Mouse (Mus musculus) C2C12 (cell line): Measurements from ENCODE around the gene Zdhhc8. TPM values are rescaled to one million over a fixed set of nuclear protein-coding genes. Genes with fewer than 3 reads are reported as not detected.
A peak's percentile ranks its signal among the peaks of the same experiment; 100 is the strongest.

ENCODE experiments used
- H3K27me3 ChIP-seq: one replicate; pipeline ENCODE4 v1.6.1; 2011; ENCODE audit not compliant: control insufficient read depth, insufficient read depth, insufficient read length
- H3K36me3 ChIP-seq: one replicate; pipeline ENCODE4 v1.6.1; 2011; ENCODE audit not compliant: control insufficient read depth, insufficient read depth
- H3K4me3 ChIP-seq: one replicate; pipeline ENCODE4 v1.5.1; 2011; ENCODE audit warnings: mild to moderate bottlenecking, control low read depth; ENCODE audit not compliant: poor library complexity, insufficient read depth, severe bottlenecking
- H3K79me2 ChIP-seq: one replicate; pipeline ENCODE4 v1.6.1; 2011; ENCODE audit not compliant: control insufficient read depth, insufficient read depth
- H3K79me3 ChIP-seq: one replicate; pipeline ENCODE4 v1.6.1; 2011; ENCODE audit warnings: low read depth, control low read depth
- H3ac ChIP-seq: one replicate; pipeline ENCODE3; 2011; ENCODE audit warnings: low read depth; ENCODE audit not compliant: control insufficient read depth, insufficient read length
- CEBPB ChIP-seq: IDR thresholded peaks from one replicate; pipeline ENCODE4 v1.6.1; 2011; ENCODE audit warnings: low read depth, mild to moderate bottlenecking, control low read depth, moderate library complexity
- CTCF ChIP-seq: IDR thresholded peaks from one replicate; pipeline ENCODE4 v1.5.1; 2011; ENCODE audit not compliant: control insufficient read depth, insufficient read depth, insufficient read length
- FOSL1 ChIP-seq: IDR thresholded peaks from one replicate; pipeline ENCODE4 v1.8.0; 2011; ENCODE audit warnings: mild to moderate bottlenecking, low read length; ENCODE audit not compliant: poor library complexity, insufficient read depth, severe bottlenecking
- MAX ChIP-seq: IDR thresholded peaks from one replicate; pipeline ENCODE4 v1.6.1; 2011; ENCODE audit warnings: mild to moderate bottlenecking, control low read depth
- MYOD1 ChIP-seq: IDR thresholded peaks from one replicate; pipeline ENCODE4 v1.6.1; 2011; ENCODE audit warnings: low read depth; ENCODE audit not compliant: control insufficient read depth, insufficient read length
- MYOG ChIP-seq: IDR thresholded peaks from one replicate; pipeline ENCODE4 v1.6.1; 2011; ENCODE audit not compliant: control insufficient read depth, insufficient read length; ENCODE audit errors: extremely low read depth
- USF1 ChIP-seq: IDR thresholded peaks from one replicate; pipeline ENCODE4 v1.6.1; 2011; ENCODE audit warnings: low read depth, mild to moderate bottlenecking, control low read depth, moderate library complexity
- microRNA-seq: library from miRNA; unstranded; fragments of <30 nt; microRNA quantifications from one replicate; pipeline ENCODE4, GENCODE M21; 2019; ENCODE audit warnings: borderline microRNAs expressed
- polyA plus RNA-seq: library from polyadenylated mRNA; unstranded; fragments of >200 nt; fragmentation: generic; extraction: Trizol; gene quantifications from one replicate; pipeline ENCODE4 v1.2.1, GENCODE M21; 2012; ENCODE audit warnings: missing spikeins

Gene Zdhhc8
- polyA plus RNA-seq, 1 experiment = 37.4 TPM

GRCm38 (mm10) chr16:18173788-18174187, 61.1 kb downstream of the Zdhhc8 start:
- H3K36me3 ChIP-seq = no peaks in the 10 kb centered on the region
- peaks cover 44% of the 10 kb centered on the region for H3K27me3 ChIP-seq
- no peaks in the 10 kb centered on the region for H3K79me2 ChIP-seq
- H3K4me3 ChIP-seq = no peak overlapping the region
- TF ChIP-seq FOSL1 = no peak
- no peaks in the 10 kb centered on the region for H3K79me3 ChIP-seq
- no peak overlapping the region for H3ac ChIP-seq

GRCm38 (mm10) chr16:18173231-18173630, 61.7 kb downstream of the Zdhhc8 start:
- TF ChIP-seq USF1 (no peak), MYOG (no peak), MYOD1 (no peak), CTCF (no peak), CEBPB (no peak), MAX (no peak), FOSL1 (no peak)
- Histone ChIP-seq H3K79me3 (no peaks in the 10 kb centered on the region), H3K36me3 (no peaks in the 10 kb centered on the region), H3K79me2 (no peaks in the 10 kb centered on the region), H3K4me3 (no peak overlapping the region), H3ac (no peak overlapping the region), H3K27me3 (peaks cover 39% of the 10 kb centered on the region)

GRCm38 (mm10) chr16:18172266-18172855, 62.6 kb downstream of the Zdhhc8 start:
- H3ac ChIP-seq = no peak overlapping the region
- no peaks in the 10 kb centered on the region for H3K79me3 ChIP-seq
- no peaks in the 10 kb centered on the region for H3K79me2 ChIP-seq
- TF ChIP-seq CEBPB (no peak), CTCF (peak; percentile 75), MYOD1 (no peak), USF1 (no peak)
- H3K4me3 ChIP-seq = no peak overlapping the region
- peaks cover 30% of the 10 kb centered on the region for H3K27me3 ChIP-seq
- no peaks in the 10 kb centered on the region for H3K36me3 ChIP-seq

Small RNAs within 50 kb of the gene (microRNA-seq; reads per million reads assigned to microRNA genes)
- gene Gm24572 = 4.1 reads per million, percentile 50 among the genes with 10 or more reads in this experiment
- 142 reads per million, percentile 75 among the genes with 10 or more reads in this experiment for gene Mir1306

Other genes with a start within 250 kb of the Zdhhc8 start
- gene Dgcr6, start 182.3 kb downstream of the Zdhhc8 start, polyA plus RNA-seq = 71.1 TPM
- gene Prodh, start 144.9 kb downstream of the Zdhhc8 start, polyA plus RNA-seq = 7.3 TPM
- gene Rtn4r, start 107.5 kb downstream of the Zdhhc8 start, polyA plus RNA-seq = 0.11 TPM
- 0.04 TPM for gene Ccdc188, start 17.3 kb downstream of the Zdhhc8 start, polyA plus RNA-seq
- gene Trmt2a, start 13.5 kb upstream of the Zdhhc8 start, polyA plus RNA-seq = 79.2 TPM
- gene Ranbp1, start 13.6 kb upstream of the Zdhhc8 start, polyA plus RNA-seq = 422 TPM
- 0.46 TPM for gene Gm49776, start 23.2 kb upstream of the Zdhhc8 start, polyA plus RNA-seq
- gene Dgcr8, start 54.1 kb upstream of the Zdhhc8 start, polyA plus RNA-seq = 22.0 TPM
- 20.6 TPM for gene Tango2, start 113.0 kb upstream of the Zdhhc8 start, polyA plus RNA-seq
- gene Arvcf, start 113.0 kb upstream of the Zdhhc8 start, polyA plus RNA-seq = 5.4 TPM
- 19.4 TPM for gene Txnrd2, start 191.2 kb upstream of the Zdhhc8 start, polyA plus RNA-seq
- 96.2 TPM for gene Comt, start 191.7 kb upstream of the Zdhhc8 start, polyA plus RNA-seq